Mouse (Mus musculus) C2C12 (cell line): ENCODE measurements at regions not wholly inside any gene's neighbourhood (a gene's known extent, or its start where the extent isn't known, plus 50 kb on each side); places are given as distances from the start of the nearest gene placed in this dataset.

Source experiments
- CTCF ChIP-seq: IDR thresholded peaks from one replicate; pipeline ENCODE4 v1.5.1; 2011; ENCODE audit not compliant: control insufficient read depth, insufficient read depth, insufficient read length
- MAX ChIP-seq: IDR thresholded peaks from one replicate; pipeline ENCODE4 v1.6.1; 2011; ENCODE audit warnings: mild to moderate bottlenecking, control low read depth

- TF ChIP-seq CTCF, result no peak
- TF ChIP-seq MAX, result no peak
Observed at GRCm38 (mm10) chr4:34261809-34262208, 211.8 kb upstream of the Spaca1 start.
